Mouse (Mus musculus) stomach, embryonic 16.5 days (tissue): ENCODE results near the gene Otulin. TPM values are rescaled to one million over a fixed set of nuclear protein-coding genes. Genes with fewer than 3 reads are reported as not detected.

ENCODE experiments used
- ATAC-seq: fragments of 200-750 bp; cut with Nextera tagmentation; 2 replicates; pipeline ENCODE4 v1.8.0; 2017; ENCODE audit warnings: moderate number of reproducible peaks, moderate TSS enrichment; ENCODE audit not compliant: insufficient read depth, low FRiP score
- H3K27ac ChIP-seq: fragments of 300-500 bp; sonication (generic); 2 replicates; pipeline ENCODE4 v1.5.1; 2014; ENCODE audit warnings: low read length
- H3K27me3 ChIP-seq: fragments of 300-500 bp; sonication (generic); 2 replicates; pipeline ENCODE4 v1.6.1; 2014; ENCODE audit warnings: low read length, control low read depth, mixed read lengths; ENCODE audit not compliant: control insufficient read depth, insufficient read depth
- H3K36me3 ChIP-seq: fragments of 300-500 bp; sonication (generic); 2 replicates; pipeline ENCODE4 v1.6.1; 2014; ENCODE audit warnings: low read length; ENCODE audit not compliant: control insufficient read depth, insufficient read depth
- H3K4me1 ChIP-seq: fragments of 300-500 bp; sonication (generic); 2 replicates; pipeline ENCODE4 v1.6.1; 2014; ENCODE audit warnings: low read length, control low read depth, mixed read lengths; ENCODE audit not compliant: control insufficient read depth, insufficient read depth
- H3K4me2 ChIP-seq: fragments of 300-500 bp; sonication (generic); 2 replicates; pipeline ENCODE4 v1.6.1; 2014; ENCODE audit warnings: low read depth, low read length, mixed read lengths
- H3K4me3 ChIP-seq: fragments of 300-500 bp; sonication (generic); replicated peaks from 2 replicates; pipeline ENCODE4 v1.5.1; 2014; ENCODE audit warnings: mild to moderate bottlenecking, low read length
- H3K9ac ChIP-seq: fragments of 300-500 bp; sonication (generic); 2 replicates; pipeline ENCODE4 v1.6.1; 2014; ENCODE audit warnings: low read length
- H3K9me3 ChIP-seq: fragments of 300-500 bp; sonication (generic); replicated peaks from 2 replicates; pipeline ENCODE4 v1.6.1; 2016; ENCODE audit warnings: low read length, control low read depth; ENCODE audit not compliant: control insufficient read depth
- WGBS: fragments of 180-500 bp; shearing (Covaris S2); extraction: QIAGEN DNeasy Blood & Tissue Kit; methylation state at CpG from one replicate; pipeline ENCODE4 v1.1.7; 2014; 5-methylcytosine and 5-hydroxymethylcytosine counted together
- polyA plus RNA-seq: library from polyadenylated mRNA; unstranded; fragments of >200 nt; fragmentation: Nextera tagmentation; extraction: Ambion mirVana; gene quantifications from 2 replicates; pipeline ENCODE4 v1.2.1, GENCODE M21; 2015

Otulin gene
- polyA plus RNA-seq, 1 experiment from 2014 or later = 11.0 TPM

DNA sequence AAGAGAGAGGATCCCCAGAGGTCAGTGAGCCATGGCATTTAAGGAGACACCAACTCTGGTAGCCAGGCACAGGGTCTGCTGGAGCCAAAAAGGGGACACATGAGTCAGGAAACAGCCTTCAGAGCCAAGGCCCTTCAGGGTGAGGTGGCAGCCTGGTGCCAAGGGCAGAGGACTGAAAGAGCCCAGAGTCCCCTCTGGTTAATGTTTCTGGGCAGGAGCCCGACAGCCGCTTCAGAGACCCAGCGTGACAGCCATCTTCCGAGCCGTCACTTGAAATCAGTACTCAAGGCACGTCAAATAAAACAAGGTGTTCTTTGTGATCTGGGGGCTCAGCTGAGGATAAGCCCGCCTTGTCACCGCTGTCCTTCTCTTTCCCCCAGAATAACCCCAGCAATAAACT lies 59.3 kb downstream of the Otulin start:
- WGBS = 91% methylated on average over 8 of the region's 8 CpGs

GRCm38 (mm10) chr15:27570385-27570784 lies 60.1 kb downstream of the Otulin start:
- 90% methylated on average over 4 of the region's 4 CpGs for WGBS

More for the DNA sequence above, 59.3 kb downstream of the Otulin start:
- Histone ChIP-seq H3K36me3 (peaks cover 7% of the 10 kb centered on the region; the same call in 1 of the 2 replicates), H3K4me2 (no peak overlapping the region), H3K4me1 (no peaks in the 10 kb centered on the region), H3K9me3 (no peaks in the 10 kb centered on the region), H3K27ac (no peak overlapping the region), H3K4me3 (no peak overlapping the region), H3K27me3 (no peaks in the 10 kb centered on the region), H3K9ac (no peak overlapping the region)
- no peak for ATAC-seq

GRCm38 (mm10) chr15:27569924-27570323 lies 60.6 kb downstream of the Otulin start:
- H3K27me3 ChIP-seq = no peaks in the 10 kb centered on the region
- no peak overlapping the region for H3K9ac ChIP-seq
- H3K4me3 ChIP-seq = no peak overlapping the region
- peaks cover 7% of the 10 kb centered on the region; the same call in 1 of the 2 replicates for H3K36me3 ChIP-seq
- no peaks in the 10 kb centered on the region for H3K4me1 ChIP-seq
- no peak overlapping the region for H3K4me2 ChIP-seq
- 80% methylated on average over 2 of the region's 2 CpGs for WGBS
- H3K9me3 ChIP-seq = no peaks in the 10 kb centered on the region
- no peak for ATAC-seq
- H3K27ac ChIP-seq = no peak overlapping the region

More at GRCm38 (mm10) chr15:27570385-27570784, 60.1 kb downstream of the Otulin start:
- no peaks in the 10 kb centered on the region for H3K9me3 ChIP-seq
- peaks cover 7% of the 10 kb centered on the region; the same call in 1 of the 2 replicates for H3K36me3 ChIP-seq
- no peaks in the 10 kb centered on the region for H3K27me3 ChIP-seq
- H3K9ac ChIP-seq = no peak overlapping the region
- H3K4me2 ChIP-seq = no peak overlapping the region
- no peak for ATAC-seq
- no peaks in the 10 kb centered on the region for H3K4me1 ChIP-seq
- no peak overlapping the region for H3K27ac ChIP-seq
- no peak overlapping the region for H3K4me3 ChIP-seq

DNA sequence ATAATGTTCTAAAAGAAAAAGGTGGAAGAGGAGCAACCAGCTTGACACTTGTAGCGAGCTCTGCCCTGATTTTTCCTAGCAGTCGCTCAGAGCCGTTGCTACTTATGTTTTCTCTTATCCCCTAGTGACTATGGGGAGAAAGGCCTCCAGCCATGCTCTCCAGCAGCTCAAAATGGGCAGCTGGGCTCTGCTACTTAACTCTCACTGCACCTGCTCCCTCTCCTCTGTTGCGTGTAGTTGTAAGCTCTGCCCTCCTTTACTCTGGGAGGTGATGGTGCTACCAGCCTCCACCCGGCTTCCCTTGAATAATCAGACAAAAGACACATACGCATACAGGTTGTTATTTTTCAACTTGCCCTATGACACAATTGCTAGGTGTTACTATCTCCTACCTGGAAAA lies 62.1 kb downstream of the Otulin start:
- ATAC-seq = no peak
- 85% methylated on average over 6 of the region's 6 CpGs for WGBS
- no peak overlapping the region for H3K9ac ChIP-seq
- H3K27ac ChIP-seq = no peak overlapping the region
- H3K36me3 ChIP-seq = peaks cover 7% of the 10 kb centered on the region; the same call in 1 of the 2 replicates
- H3K9me3 ChIP-seq = no peaks in the 10 kb centered on the region
- H3K4me1 ChIP-seq = no peaks in the 10 kb centered on the region
- H3K4me2 ChIP-seq = no peak overlapping the region
- H3K27me3 ChIP-seq = no peaks in the 10 kb centered on the region
- H3K4me3 ChIP-seq = no peak overlapping the region

- Histone ChIP-seq H3K36me3 (peaks cover 3% of the 10 kb centered on the region; the same call in 1 of the 2 replicates), H3K9ac (no peak overlapping the region), H3K9me3 (no peaks in the 10 kb centered on the region), H3K27ac (no peak overlapping the region), H3K4me1 (no peaks in the 10 kb centered on the region), H3K4me2 (no peak overlapping the region), H3K4me3 (no peak overlapping the region), H3K27me3 (no peaks in the 10 kb centered on the region)
- 88% methylated on average over 16 of the region's 16 CpGs for WGBS
- ATAC-seq = no peak
These were observed 63.1 kb downstream of the Otulin start for GRCm38 (mm10) chr15:27567356-27567755.

DNA sequence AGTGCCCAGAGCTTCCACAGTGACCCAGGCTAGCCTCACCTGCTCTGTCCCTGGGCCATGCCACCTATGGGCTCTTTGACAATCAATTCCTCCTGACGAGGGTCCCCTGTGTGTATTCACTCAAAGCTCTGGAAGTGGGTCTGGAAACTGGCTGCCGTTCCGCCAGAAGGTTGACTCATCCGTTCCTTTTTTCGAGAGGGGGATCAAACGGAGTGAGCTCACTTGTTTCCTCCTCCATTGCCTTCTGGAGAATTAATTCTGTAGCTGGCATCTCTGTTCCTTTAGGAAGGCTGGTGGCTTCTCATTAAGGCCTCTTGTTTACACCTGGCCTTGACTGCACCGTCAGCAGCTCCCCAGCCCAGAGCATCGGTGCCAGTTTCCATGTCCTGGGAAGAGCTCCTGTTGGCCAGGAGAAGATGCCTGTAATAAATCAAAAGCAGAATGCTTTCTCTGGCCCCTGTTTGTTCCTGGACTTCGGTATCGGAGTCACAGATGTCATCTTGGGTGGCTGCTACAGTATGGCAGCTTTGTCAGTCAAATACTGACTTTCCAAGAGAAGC lies 64.8 kb downstream of the Otulin start:
- no peak for ATAC-seq

GRCm38 (mm10) chr15:27564106-27565100 lies 66.1 kb downstream of the Otulin start:
- Histone ChIP-seq H3K9ac (no peak overlapping the region), H3K4me1 (no peaks in the 10 kb centered on the region), H3K27me3 (no peaks in the 10 kb centered on the region), H3K4me2 (no peak overlapping the region), H3K9me3 (no peaks in the 10 kb centered on the region), H3K27ac (no peak overlapping the region), H3K36me3 (peaks cover 3% of the 10 kb centered on the region; the same call in 1 of the 2 replicates), H3K4me3 (no peak overlapping the region)
- ATAC-seq = no peak
- 84% methylated on average over 14 of the region's 14 CpGs for WGBS

More for the DNA sequence above, 64.8 kb downstream of the Otulin start:
- Histone ChIP-seq H3K9ac (no peak overlapping the region), H3K4me3 (no peak overlapping the region), H3K27me3 (no peaks in the 10 kb centered on the region), H3K27ac (no peak overlapping the region), H3K4me1 (no peaks in the 10 kb centered on the region), H3K9me3 (no peaks in the 10 kb centered on the region), H3K36me3 (peaks cover 3% of the 10 kb centered on the region; the same call in 1 of the 2 replicates), H3K4me2 (no peak overlapping the region)
- 87% methylated on average over 10 of the region's 10 CpGs for WGBS

- no peaks in the 10 kb centered on the region for H3K27me3 ChIP-seq
- WGBS = 75% methylated on average over 11 of the region's 11 CpGs
- no peak for ATAC-seq
- H3K27ac ChIP-seq = no peak overlapping the region
- no peaks in the 10 kb centered on the region for H3K36me3 ChIP-seq
- H3K4me3 ChIP-seq = no peak overlapping the region
- no peak overlapping the region for H3K9ac ChIP-seq
- H3K9me3 ChIP-seq = no peaks in the 10 kb centered on the region
- H3K4me2 ChIP-seq = no peak overlapping the region
- no peaks in the 10 kb centered on the region for H3K4me1 ChIP-seq
These were observed 70.2 kb downstream of the Otulin start for GRCm38 (mm10) chr15:27560315-27560714.
